Mouse (Mus musculus): ENCODE data around the gene Rnf19b. TPM values are rescaled to one million over a fixed set of nuclear protein-coding genes. Genes with fewer than 3 reads are reported as not detected.

Rnf19b gene
- polyA plus RNA-seq, 1 experiment from 2014 or later = 11.0 TPM

DNA sequence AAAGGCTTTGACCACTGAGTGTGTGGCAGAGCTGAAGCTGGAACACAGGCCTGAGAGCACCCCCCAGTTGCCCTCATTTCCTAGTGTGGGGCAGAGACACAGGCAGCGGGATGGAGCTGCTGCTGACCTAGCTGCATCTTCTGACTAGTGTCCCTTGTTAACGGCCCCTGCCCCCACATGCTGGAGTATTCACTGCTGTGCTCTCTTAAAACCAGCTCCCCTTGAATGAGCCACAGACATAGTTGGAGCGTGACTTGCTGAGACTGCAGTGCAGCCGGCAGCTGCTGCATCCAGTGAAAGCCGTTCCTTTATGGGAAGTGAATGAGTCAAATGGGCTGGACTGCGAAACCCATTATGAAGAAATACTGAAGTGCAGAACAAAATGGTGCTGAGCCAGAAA lies 23.4 kb downstream of the Rnf19b start:
- H3K4me1 ChIP-seq = 0 out of 2 replicates have a peak, but pooled peaks cover 3% of the 10 kb centered on the region
- WGBS = 75% methylated on average over 6 of the region's 6 CpGs
- no peak for ATAC-seq (ENCODE audit: insufficient number of reproducible peaks, low FRiP score, low TSS enrichment, low read depth)

DNA sequence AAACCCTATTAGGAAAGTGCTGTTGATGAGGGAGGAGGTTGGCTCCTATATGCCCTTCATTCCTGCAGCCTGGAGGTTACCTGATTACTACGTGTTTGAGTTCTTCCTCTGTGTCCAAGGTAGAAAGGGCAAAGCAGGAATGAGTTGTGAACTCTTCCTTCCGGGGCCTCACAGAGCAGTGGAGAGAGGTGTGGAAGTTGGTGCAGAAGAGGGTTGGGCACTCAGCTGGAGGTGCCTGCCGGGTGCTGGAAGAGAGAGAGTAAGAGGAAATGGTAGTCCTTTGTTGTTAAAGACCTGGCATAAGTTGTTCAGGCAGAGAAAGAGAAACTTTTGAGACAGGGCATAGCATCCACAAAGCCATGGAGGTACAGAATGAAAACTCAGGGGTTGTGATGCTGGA lies 23.9 kb downstream of the Rnf19b start:
- peak overlapping the region; percentile 53 for H3K27ac ChIP-seq (replicated peaks)
- no peak overlapping the region for H3K9ac ChIP-seq
- H3K4me2 ChIP-seq (replicated peaks) = no peak overlapping the region
- H3K4me3 ChIP-seq (replicated peaks) = no peak overlapping the region
- no peaks in the 10 kb centered on the region for H3K27me3 ChIP-seq
- peaks cover 66% of the 10 kb centered on the region for H3K36me3 ChIP-seq
- no peak for ATAC-seq (ENCODE audit: insufficient number of reproducible peaks, low FRiP score, low TSS enrichment, low read depth)
- WGBS = 80% methylated on average over 3 of the region's 3 CpGs
- no peaks in the 10 kb centered on the region for H3K9me3 ChIP-seq (replicated peaks)
- H3K4me1 ChIP-seq = 0 out of 2 replicates have a peak, but pooled peaks cover 3% of the 10 kb centered on the region

More for the DNA sequence above, 23.4 kb downstream of the Rnf19b start:
- H3K27ac ChIP-seq (replicated peaks) = no peak overlapping the region
- H3K9ac ChIP-seq = no peak overlapping the region
- H3K36me3 ChIP-seq = peaks cover 70% of the 10 kb centered on the region
- H3K9me3 ChIP-seq (replicated peaks) = no peaks in the 10 kb centered on the region
- H3K27me3 ChIP-seq = no peaks in the 10 kb centered on the region
- H3K4me3 ChIP-seq (replicated peaks) = no peak overlapping the region
- no peak overlapping the region for H3K4me2 ChIP-seq (replicated peaks)

DNA sequence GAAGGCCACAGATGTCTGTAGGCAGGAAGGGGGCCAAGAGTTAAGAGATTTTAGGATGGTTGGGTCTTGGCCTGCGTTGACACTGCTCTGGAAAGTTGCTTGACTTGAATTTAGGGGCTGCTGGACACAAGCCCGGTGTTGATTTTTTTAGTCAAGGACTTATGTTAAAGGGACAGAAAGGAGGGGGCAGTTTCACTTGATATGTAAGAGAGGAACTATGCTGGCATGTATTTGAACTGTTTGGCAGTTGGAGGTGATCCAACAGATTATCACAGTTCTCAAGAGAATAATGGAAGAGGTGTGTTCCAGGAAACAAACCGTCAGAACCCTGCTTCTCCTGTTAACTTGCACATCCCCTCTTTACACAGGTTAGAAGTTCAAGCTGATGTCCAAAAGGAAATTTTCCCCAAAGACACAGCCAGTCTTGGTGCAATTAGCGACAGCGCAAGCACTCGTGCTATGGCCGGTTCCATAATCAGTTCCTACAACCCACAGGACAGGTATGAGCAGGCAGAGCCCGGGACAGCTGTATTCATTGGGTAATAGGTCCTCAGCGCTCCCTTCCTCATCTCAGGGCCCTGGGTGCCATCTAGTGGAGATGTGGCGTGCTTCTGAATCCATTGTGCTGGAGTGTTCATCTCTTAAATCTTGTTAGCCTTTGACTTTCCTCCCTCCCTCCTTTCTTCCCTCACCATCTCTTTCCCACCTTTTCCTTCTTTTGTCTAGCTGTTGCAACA lies 24.5 kb downstream of the Rnf19b start:
- H3K9me3 ChIP-seq (replicated peaks) = no peaks in the 10 kb centered on the region
- peak; percentile 54; the same call in 1 of the 2 replicates for ATAC-seq (ENCODE audit: insufficient number of reproducible peaks, low FRiP score, low TSS enrichment, low read depth)
- no peaks in the 10 kb centered on the region for H3K27me3 ChIP-seq
- peaks cover 62% of the 10 kb centered on the region for H3K36me3 ChIP-seq
- H3K4me3 ChIP-seq (replicated peaks) = no peak overlapping the region
- peak overlapping the region; percentile 53 for H3K27ac ChIP-seq (replicated peaks)
- H3K4me2 ChIP-seq (replicated peaks) = no peak overlapping the region
- H3K9ac ChIP-seq = no peak overlapping the region
- 0 out of 2 replicates have a peak, but pooled peaks cover 3% of the 10 kb centered on the region for H3K4me1 ChIP-seq
- WGBS = 41% methylated on average over 10 of the region's 10 CpGs

DNA sequence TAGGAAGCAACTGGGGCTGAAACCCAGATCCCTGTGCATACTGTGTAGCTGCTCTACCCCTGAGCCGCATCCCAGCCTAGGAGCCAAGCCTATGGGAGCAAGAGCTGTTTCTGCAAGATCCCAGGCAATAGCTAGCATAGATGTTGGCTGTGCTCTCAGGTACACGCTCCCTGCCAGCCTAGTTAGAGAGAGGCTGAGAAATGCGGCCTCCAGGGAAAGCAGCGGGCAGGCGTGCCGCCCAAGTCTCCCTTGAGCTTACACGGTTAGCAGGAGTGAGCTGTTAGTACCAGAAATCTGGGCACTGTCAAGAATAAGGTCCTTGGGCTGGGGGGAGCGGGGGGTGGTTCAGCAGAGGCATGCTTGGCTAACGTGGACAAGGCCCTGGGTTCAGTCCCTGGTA lies 26.8 kb downstream of the Rnf19b start:
- H3K36me3 ChIP-seq = peaks cover 39% of the 10 kb centered on the region
- ATAC-seq (ENCODE audit: insufficient number of reproducible peaks, low FRiP score, low TSS enrichment, low read depth) = no peak
- H3K9me3 ChIP-seq (replicated peaks) = no peaks in the 10 kb centered on the region
- no peak overlapping the region for H3K27ac ChIP-seq (replicated peaks)
- H3K27me3 ChIP-seq = no peaks in the 10 kb centered on the region
- H3K4me3 ChIP-seq (replicated peaks) = no peak overlapping the region
- no peak overlapping the region for H3K4me2 ChIP-seq (replicated peaks)
- 0 out of 2 replicates have a peak, but pooled peaks cover 3% of the 10 kb centered on the region for H3K4me1 ChIP-seq
- no peak overlapping the region for H3K9ac ChIP-seq
- WGBS = 89% methylated on average over 9 of the region's 9 CpGs

DNA sequence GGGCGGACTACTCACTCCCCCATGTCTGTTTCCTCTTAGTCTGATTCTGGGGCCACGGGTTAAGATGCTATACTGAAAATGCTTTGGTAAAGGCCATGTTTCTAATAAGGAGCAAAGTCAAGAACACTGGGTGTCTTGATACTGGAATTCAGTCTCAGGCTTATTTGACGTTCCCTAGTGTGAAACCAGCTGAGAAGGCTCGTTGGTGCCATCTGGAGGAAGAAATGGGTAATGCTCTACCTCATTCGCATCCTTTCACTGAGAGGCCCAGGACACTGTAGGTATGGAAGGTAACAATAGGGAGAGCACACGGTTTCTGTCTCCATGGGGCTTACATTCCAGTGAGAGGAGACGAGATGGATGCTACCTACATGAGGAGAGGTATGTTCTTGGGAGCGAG lies 28.0 kb downstream of the Rnf19b start:
- 0 out of 2 replicates have a peak, but pooled peaks cover 3% of the 10 kb centered on the region for H3K4me1 ChIP-seq
- 23% methylated on average over 8 of the region's 8 CpGs for WGBS
- no peak for ATAC-seq (ENCODE audit: insufficient number of reproducible peaks, low FRiP score, low TSS enrichment, low read depth)

DNA sequence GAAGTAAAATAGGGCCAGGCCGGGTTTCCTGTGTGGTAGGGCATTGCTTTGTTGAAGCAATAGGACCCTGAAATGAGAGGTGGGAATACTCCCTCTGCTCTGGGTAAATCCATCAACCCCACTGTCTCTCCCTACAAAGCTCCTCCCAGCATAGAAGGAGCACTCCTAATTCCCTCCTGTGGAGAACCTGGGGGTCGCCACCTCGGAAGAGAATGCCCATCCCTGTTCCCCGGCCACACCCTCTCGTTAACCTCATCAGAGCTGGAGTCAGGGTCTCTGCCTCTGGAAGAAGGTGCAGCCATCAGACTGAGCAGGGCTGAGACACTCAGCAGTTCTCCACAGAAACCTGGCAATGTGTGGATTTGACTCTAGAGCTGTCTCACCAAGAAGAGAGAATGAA lies 29.8 kb downstream of the Rnf19b start:
- 47% methylated on average over 5 of the region's 5 CpGs for WGBS

More for the DNA sequence above, 28.0 kb downstream of the Rnf19b start:
- no peak overlapping the region for H3K4me3 ChIP-seq (replicated peaks)
- H3K9ac ChIP-seq = no peak overlapping the region
- no peaks in the 10 kb centered on the region for H3K9me3 ChIP-seq (replicated peaks)
- H3K27me3 ChIP-seq = no peaks in the 10 kb centered on the region
- H3K36me3 ChIP-seq = peaks cover 28% of the 10 kb centered on the region
- H3K27ac ChIP-seq (replicated peaks) = no peak overlapping the region
- H3K4me2 ChIP-seq (replicated peaks) = no peak overlapping the region

DNA sequence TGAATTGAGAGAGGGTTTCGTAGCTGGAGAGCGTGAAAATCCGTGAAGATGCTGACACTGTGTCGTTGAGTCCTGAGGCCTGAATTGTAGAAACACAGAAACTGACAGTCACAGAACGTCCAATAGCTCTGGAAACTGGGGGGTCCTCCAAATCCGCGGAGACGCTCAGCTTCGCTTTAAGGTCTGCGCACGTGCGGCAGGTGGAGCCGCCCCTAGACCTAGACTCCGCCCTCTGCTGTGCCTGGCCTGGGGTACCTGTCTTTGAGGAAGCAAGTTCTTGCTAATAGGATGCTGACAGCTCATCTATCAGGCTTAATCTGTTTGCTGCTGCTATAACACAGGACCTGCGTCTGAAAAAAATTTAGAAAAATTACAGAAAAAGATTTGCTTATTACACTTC lies 37.2 kb downstream of the Rnf19b start:
- Histone ChIP-seq H3K27me3 (no peaks in the 10 kb centered on the region), H3K36me3 (no peaks in the 10 kb centered on the region), H3K4me3 (replicated peaks) (no peak overlapping the region), H3K4me1 (no peaks in the 10 kb centered on the region), H3K9ac (no peak overlapping the region), H3K4me2 (replicated peaks) (no peak overlapping the region), H3K27ac (replicated peaks) (no peak overlapping the region), H3K9me3 (replicated peaks) (no peaks in the 10 kb centered on the region)
- ATAC-seq (ENCODE audit: insufficient number of reproducible peaks, low FRiP score, low TSS enrichment, low read depth) = no peak
- 28% methylated on average over 15 of the region's 15 CpGs for WGBS

More for the DNA sequence above, 29.8 kb downstream of the Rnf19b start:
- no peaks in the 10 kb centered on the region for H3K4me1 ChIP-seq
- H3K9me3 ChIP-seq (replicated peaks) = no peaks in the 10 kb centered on the region
- no peak for ATAC-seq (ENCODE audit: insufficient number of reproducible peaks, low FRiP score, low TSS enrichment, low read depth)
- H3K4me3 ChIP-seq (replicated peaks) = no peak overlapping the region
- H3K27ac ChIP-seq (replicated peaks) = no peak overlapping the region
- H3K36me3 ChIP-seq = peaks cover 16% of the 10 kb centered on the region
- H3K4me2 ChIP-seq (replicated peaks) = no peak overlapping the region
- H3K9ac ChIP-seq = no peak overlapping the region
- H3K27me3 ChIP-seq = no peaks in the 10 kb centered on the region

DNA sequence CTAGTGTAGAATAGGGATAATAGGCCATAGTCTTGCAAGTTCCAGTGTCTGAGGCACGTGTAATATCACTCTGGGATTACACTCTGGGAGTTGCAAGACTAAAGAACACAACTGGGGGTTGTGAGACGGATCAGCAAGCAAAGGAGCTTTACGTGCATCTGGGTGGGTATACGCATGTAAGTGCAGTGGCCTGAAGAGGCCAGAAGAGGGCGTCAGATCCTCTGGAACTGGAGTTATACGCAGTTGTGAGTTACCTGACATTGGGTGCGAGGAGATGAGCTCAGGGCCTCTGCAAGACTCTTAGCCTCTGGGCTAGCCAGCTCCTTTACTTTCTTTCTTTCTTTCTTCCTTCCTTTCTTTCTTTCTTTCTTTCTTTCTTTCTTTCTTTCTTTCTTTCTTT lies 38.9 kb downstream of the Rnf19b start:
- ATAC-seq (ENCODE audit: insufficient number of reproducible peaks, low FRiP score, low TSS enrichment, low read depth) = no peak
- WGBS = 72% methylated on average over 7 of the region's 7 CpGs
- no peak overlapping the region for H3K4me2 ChIP-seq (replicated peaks)
- H3K36me3 ChIP-seq = no peaks in the 10 kb centered on the region
- no peak overlapping the region for H3K4me3 ChIP-seq (replicated peaks)
- H3K27ac ChIP-seq (replicated peaks) = no peak overlapping the region
- no peaks in the 10 kb centered on the region for H3K4me1 ChIP-seq
- no peaks in the 10 kb centered on the region for H3K9me3 ChIP-seq (replicated peaks)
- no peaks in the 10 kb centered on the region for H3K27me3 ChIP-seq
- H3K9ac ChIP-seq = no peak overlapping the region

DNA sequence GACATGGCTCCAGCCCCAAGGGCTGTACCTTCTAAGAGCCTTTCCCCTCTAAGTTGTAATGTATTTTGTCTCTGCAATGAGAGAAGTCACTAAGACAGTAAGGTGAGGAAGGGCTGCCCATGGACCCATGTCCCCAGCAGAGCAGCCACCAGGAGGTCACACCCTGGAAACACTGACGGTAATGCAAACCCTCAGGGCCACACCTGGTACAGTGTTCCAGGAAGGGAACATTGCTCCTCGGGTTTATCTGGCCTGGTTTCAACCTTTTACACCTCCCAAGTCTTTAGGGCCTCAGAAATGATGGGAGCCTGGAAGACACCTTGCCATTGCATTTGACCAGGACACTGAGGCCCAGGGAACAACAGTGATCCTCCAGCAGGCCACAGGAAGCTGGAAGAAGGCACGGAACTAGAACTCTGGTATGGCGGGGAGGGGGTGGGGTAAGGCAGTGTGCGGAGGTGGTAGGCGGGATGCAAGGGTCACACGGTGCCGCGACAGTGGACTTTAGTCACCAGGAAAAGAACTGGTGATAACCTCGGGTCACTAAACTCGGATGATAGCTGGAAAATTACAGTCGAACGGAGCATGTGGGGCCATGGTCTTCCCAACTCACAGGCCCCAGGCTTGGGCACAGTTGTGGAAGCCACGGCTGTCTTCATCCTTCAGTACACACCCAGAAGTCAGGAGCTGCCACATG lies 44.2 kb downstream of the Rnf19b start:
- Histone ChIP-seq H3K4me1 (peaks cover 8% of the 10 kb centered on the region), H3K36me3 (no peaks in the 10 kb centered on the region), H3K27ac (replicated peaks) (no peak overlapping the region), H3K4me2 (replicated peaks) (no peak overlapping the region), H3K27me3 (peaks cover 34% of the 10 kb centered on the region), H3K4me3 (replicated peaks) (no peak overlapping the region), H3K9ac (no peak overlapping the region), H3K9me3 (replicated peaks) (no peaks in the 10 kb centered on the region)
- 83% methylated on average over 14 of the region's 14 CpGs for WGBS
- no peak for ATAC-seq (ENCODE audit: insufficient number of reproducible peaks, low FRiP score, low TSS enrichment, low read depth)

DNA sequence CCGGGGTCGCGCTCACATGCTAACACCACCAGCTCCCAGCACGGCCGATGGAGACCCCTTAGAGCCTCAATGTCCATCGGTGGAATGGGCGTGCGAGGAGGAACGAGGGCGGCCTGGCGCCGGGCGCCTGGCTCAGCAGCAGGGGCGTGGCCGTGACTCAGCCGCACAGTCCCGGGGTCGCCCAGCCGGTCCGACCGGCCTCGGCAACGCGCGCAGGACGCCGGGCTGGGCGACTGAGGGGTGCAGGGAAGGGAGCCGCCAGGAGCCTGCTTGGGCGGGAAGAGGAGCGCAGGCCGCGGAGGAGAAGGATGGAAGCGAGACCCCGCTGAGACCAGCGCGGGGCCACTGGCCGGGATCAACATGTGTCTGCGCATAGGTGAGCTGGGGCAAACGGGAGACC lies 47.3 kb downstream of the Rnf19b start, which contains the start of gene Tmem54:
Tmem54 (plus strand) TSS at position 193 of the 400 bp plus-strand sequence.
- Histone ChIP-seq H3K9me3 (replicated peaks) (no peaks in the 10 kb centered on the region), H3K36me3 (no peaks in the 10 kb centered on the region), H3K4me2 (replicated peaks) (peak within 1 kb of the TSS; percentile 51), H3K27ac (replicated peaks) (no peak within 1 kb of the TSS), H3K4me1 (peaks cover 22% of the 10 kb centered on the region), H3K4me3 (replicated peaks) (peak within 1 kb of the TSS; percentile 39), H3K9ac (0 out of 2 replicates have a peak within 1 kb of the TSS, but pooled peaks have one; percentile 15), H3K27me3 (peaks cover 42% of the 10 kb centered on the region)
- 2% methylated on average over 40 of the region's 40 CpGs for WGBS
- peak; percentile 26; the same call in 1 of the 2 replicates for ATAC-seq (ENCODE audit: insufficient number of reproducible peaks, low FRiP score, low TSS enrichment, low read depth)

DNA sequence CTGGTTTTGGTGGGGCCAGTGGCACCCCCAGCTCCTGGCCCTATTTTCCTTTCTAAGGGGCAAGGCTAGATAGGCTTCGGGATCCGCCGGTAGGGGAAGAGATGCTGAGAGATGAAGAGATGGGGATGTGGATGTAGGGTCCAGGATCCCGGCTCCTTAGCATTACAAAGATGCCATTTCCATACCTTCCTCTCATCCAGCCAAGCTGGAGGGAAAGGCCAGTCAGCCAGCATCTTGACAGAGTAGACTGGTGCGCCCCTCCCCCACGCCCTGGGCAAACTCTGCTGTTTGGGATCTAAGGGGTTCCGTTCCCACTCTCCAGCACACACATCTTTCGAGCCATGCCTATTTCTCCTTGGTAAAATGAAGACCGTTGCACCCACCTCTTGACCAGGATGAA lies 48.0 kb downstream of the Rnf19b start:
- H3K27me3 ChIP-seq = peaks cover 42% of the 10 kb centered on the region
- 17% methylated on average over 9 of the region's 9 CpGs for WGBS

More for the DNA sequence above, 48.0 kb downstream of the Rnf19b start:
- Histone ChIP-seq H3K4me3 (replicated peaks) (peak overlapping the region; percentile 39), H3K36me3 (no peaks in the 10 kb centered on the region), H3K9me3 (replicated peaks) (no peaks in the 10 kb centered on the region), H3K27ac (replicated peaks) (no peak overlapping the region), H3K4me1 (peaks cover 22% of the 10 kb centered on the region), H3K9ac (no peak overlapping the region), H3K4me2 (replicated peaks) (peak overlapping the region; percentile 51)
- no peak for ATAC-seq (ENCODE audit: insufficient number of reproducible peaks, low FRiP score, low TSS enrichment, low read depth)
